Mouse (Mus musculus): ENCODE data around the gene Cd79a.

The Cd79a gene

DNA sequence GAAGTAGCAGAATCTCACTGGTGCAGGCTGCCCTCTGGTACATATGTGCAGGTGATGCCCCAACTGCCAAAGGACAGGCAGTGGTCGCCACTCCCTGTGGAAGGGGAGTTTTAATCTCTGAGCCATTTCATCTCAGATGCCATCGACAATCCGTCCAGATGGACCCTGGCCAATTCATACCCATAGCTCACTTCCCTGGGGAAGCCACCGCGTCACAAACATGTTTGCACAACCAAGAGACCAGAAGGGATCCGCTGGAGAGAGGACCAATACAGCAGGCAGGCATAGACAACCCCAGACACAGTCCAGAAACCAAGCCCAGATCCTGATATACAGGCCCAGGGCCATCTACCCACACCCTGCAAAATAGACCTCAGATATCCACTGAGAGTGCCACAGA lies 33.3 kb downstream of the Cd79a start:
- no peak for DNase-seq

DNA sequence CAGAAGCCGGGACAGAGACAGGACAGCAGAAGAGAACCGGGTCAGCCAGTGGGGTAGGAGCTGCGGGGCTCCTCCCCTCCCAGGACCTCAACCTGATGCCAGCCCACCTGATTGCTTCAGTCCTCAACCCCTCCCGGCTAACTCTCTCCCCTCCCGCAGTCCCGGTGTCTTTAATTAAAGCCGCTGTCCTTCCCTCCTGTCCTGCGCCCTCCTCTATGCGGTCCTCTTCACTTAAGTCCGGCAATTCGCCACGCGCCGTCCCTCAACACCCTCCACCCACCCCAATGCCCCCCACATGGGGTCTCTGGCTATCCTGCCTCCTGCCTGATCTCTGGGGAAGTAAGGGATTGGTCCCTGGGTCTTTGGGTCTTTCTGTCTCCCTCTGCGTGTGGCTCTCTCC lies 34.5 kb downstream of the Cd79a start:
- DNase-seq = no peak

DNA sequence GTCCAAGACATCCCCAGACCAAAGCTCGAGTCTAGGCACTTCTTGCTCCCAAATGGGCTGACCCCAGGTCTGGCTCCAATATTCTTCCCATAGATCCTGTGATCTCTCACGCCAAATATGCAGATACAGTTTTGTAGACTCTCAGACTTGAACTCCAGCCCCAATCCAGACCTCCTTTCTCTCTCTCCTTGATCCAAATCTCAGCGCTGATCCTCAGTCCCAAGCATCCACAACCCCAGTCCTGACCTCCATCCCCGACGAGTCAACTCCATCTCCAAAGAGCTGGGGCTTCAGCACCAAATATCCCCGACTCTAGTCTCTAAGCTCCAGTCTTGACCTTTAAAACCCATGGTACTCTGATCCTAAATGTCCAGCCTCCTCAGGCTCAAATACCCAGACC lies 46.5 kb downstream of the Cd79a start:
- no peak for DNase-seq

DNA sequence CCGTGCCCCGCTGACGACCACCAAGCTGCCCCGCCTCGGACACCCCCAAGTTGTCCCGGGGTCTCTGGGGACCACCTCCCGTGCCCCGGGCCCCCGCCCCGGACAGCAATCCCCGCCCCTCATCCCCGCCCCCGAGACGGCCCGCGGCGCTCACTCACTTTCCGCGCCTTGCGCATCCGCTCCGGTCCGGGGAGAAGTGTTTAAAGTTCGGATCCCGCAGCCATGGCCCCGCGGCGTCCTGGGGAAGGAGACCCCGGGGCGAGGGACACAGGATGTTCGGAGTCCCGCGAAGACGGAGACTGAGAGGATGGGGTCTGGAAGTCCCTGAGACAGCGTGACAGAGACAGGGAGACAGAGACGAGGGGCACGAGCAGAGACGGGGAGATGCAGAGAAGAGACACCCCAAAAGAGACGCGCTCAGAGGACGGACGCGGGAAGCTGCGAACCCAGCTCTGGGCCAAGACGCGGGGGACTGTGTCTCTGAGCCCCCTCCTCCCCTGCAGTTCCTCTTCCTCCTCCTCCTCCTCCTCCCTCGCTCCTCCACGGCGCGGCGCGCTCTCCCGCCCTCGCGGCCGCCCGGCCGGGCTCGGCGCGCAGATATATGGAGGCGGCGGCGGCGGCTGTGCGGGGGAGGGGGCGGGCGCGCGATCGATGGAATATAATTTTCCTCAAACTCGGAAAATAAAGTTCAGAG lies 47.2 kb downstream of the Cd79a start, which contains the start of gene Gm4881:
Gm4881 (minus strand) TSS at position 238 of the 694 bp plus-strand sequence.
- no peak for DNase-seq

DNA sequence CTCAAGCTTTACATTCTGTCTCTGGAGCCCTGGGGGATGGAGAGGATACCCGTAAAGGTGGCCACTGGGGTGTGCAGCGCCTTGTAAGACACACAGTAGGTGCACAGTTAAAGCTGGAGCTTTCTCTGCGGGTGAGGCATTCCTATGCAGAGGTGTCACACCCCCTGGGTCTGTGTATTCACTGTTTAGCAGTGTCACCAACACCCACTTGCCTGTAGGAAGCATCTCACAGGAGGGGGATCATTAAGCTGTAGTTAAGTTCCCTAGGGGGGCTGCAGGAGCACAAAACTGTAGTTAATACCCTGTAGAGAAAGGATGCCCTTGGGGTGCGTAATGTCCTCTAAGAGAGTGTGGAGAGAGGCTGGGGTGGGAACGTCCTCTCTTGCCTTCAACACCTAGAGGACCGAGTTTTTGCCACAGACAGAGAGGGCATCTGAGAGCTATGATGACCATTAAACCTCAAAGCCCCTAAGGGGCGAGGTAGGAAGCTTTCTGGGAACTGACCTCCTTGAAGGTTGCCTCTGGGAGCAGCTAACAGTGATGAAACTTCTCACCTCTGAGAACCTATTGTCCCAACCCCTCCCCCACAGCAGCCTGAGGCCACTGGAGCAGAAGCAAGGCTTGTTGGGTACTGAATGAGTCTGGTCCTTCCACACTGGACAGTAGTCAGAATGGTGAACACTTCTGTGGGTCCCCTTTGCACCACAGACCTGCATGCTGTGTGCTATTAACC lies 50.3 kb downstream of the Cd79a start:
- DNase-seq = no peak

DNA sequence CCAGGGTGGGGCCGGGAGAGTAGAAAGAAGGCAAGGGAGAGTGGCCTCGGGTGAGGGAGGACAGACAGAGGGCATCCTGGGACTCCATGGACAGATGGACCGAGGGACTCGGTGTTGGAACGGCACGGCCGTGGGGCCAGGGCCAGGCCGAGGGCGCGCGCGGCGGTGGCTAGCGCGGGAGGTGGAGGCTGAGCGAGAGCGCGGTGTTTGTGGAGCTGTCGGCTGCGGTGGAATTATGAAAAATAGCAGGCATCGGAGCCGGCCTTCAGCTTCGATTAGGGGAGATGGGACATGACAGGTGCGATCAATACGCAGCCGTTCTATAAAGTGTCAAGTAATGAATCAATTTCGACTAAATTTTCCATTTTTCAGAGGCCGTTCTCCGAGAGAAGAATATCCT lies 51.6 kb downstream of the Cd79a start:
- no peak for DNase-seq

DNA sequence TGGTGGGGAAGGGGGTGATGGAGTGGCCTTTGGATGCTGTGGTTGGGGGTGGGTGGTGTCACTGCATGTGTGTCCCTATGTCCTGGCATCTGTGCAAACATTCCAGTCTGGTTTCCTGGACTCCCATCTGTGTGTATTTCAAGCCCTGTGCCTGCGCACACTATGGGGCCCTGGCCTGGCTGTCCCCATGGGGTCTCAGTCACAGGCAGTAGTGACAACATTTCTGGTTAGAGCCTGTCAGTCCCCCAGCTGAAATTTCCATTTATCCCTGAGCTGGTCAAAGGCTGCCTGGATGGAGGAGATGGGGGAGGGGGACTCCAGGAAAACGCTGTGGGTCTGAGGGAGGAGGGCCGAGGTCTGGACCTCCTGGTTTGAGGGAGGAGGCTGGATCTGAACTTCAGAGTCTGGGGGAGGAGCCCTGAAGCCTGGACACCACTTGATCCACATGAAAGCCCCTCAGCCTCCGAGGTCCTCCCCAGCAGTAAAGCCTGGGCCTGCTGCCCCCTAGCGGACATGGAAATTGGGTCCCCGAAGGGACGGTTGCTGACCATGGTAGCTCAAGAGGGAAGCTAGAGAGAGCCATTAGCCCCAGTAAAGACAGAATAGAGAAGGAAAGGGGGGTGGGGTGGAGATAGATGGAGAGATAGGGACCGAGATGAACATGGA lies 52.9 kb downstream of the Cd79a start:
- peak; percentile 64 for DNase-seq

Measured in cerebellum, adult 9-11 months (tissue).